Mouse (Mus musculus): ENCODE measurements around the gene Olfr262. TPM values are rescaled to one million over a fixed set of nuclear protein-coding genes. Genes with fewer than 3 reads are reported as not detected.

The Olfr262 gene
- polyA plus RNA-seq (2014; fragmentation: Illumina TruSeq; extraction: RNeasy Lipid Tissue Mini Kit (QIAGEN cat#74804); ENCODE audit: low read depth, low replicate concordance): not detected

DNA sequence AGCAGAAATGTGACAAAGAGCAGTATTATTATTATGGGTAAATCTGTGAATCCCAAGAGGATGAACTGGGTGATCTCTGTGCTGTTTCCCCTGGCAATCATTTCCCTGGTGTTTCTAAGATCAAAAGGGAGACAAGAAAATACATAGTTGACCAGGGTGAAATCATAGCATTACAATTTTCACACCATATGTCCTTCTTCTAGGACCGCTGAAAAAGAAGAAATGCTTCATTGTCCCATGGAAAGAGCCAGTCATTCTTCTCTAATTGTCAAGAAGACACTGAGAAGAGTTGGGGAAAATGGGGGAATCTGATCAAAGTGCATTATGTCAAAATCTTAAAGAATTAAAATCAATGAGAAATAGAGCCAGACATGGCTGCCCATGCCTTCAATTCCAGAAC, at the start of gene Olfr262:
Olfr262 (minus strand) TSS at position 101 of the 400 bp plus-strand sequence.

DNA sequence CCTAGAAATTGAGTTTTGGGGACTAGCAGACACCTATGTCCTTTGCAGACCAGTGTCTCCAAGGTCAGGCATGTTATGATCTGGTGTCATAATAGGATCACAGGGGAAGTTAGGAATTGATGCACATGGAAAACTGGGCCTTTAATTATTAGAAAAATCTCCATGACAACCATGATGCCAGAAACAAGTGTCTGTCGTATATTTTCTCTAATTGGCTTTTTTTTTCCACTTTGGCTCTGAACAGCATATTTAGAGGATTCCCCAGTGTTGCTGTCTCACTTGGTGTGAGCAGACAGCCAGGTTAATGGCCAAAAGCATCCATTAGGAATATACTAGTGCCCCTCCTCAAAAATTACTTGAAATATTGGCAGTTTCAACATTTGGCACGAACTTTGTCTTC, 38.1 kb upstream of the Olfr262 start, which contains the start of gene Olfr1434:
Olfr1434 (plus strand) TSS at position 301 of the 400 bp plus-strand sequence.

GRCm38 (mm10) chr19:12260732-12261131, 19.3 kb upstream of the Olfr262 start, which contains the start of gene Olfr235:
TSS of gene Olfr235 (plus strand) at chr19:12261032.

GRCm38 (mm10) chr19:12232496-12232895, 9.0 kb downstream of the Olfr262 start, which contains the start of gene Olfr1432:
TSS of gene Olfr1432 (minus strand) at chr19:12232596.

GRCm38 (mm10) chr19:12200334-12200733, 41.1 kb downstream of the Olfr262 start, which contains the start of gene Olfr1431:
TSS of gene Olfr1431 (plus strand) at chr19:12200634.

Other genes starting within 250 kb of the Olfr262 start
- not detected for gene Olfr1423, start 200.3 kb downstream of the Olfr262 start, polyA plus RNA-seq (2014; fragmentation: Illumina TruSeq; extraction: RNeasy Lipid Tissue Mini Kit (QIAGEN cat#74804); ENCODE audit: low read depth, low replicate concordance)
- not detected for gene Olfr1424, start 179.0 kb downstream of the Olfr262 start, polyA plus RNA-seq (2014; fragmentation: Illumina TruSeq; extraction: RNeasy Lipid Tissue Mini Kit (QIAGEN cat#74804); ENCODE audit: low read depth, low replicate concordance)
- gene Olfr1425, start 163.9 kb downstream of the Olfr262 start, polyA plus RNA-seq (2014; fragmentation: Illumina TruSeq; extraction: RNeasy Lipid Tissue Mini Kit (QIAGEN cat#74804); ENCODE audit: low read depth, low replicate concordance): not detected
- gene Olfr1426, start 149.6 kb downstream of the Olfr262 start, polyA plus RNA-seq (2014; fragmentation: Illumina TruSeq; extraction: RNeasy Lipid Tissue Mini Kit (QIAGEN cat#74804); ENCODE audit: low read depth, low replicate concordance): not detected
- not detected for gene Olfr1427, start 138.3 kb downstream of the Olfr262 start, polyA plus RNA-seq (2014; fragmentation: Illumina TruSeq; extraction: RNeasy Lipid Tissue Mini Kit (QIAGEN cat#74804); ENCODE audit: low read depth, low replicate concordance)
- not detected for gene Olfr1428, start 125.8 kb downstream of the Olfr262 start, polyA plus RNA-seq (2014; fragmentation: Illumina TruSeq; extraction: RNeasy Lipid Tissue Mini Kit (QIAGEN cat#74804); ENCODE audit: low read depth, low replicate concordance)
- not detected for gene Olfr76, start 118.5 kb downstream of the Olfr262 start, polyA plus RNA-seq (2014; fragmentation: Illumina TruSeq; extraction: RNeasy Lipid Tissue Mini Kit (QIAGEN cat#74804); ENCODE audit: low read depth, low replicate concordance)
- gene Olfr1555-ps1, start 71.5 kb downstream of the Olfr262 start, polyA plus RNA-seq (2014; fragmentation: Illumina TruSeq; extraction: RNeasy Lipid Tissue Mini Kit (QIAGEN cat#74804); ENCODE audit: low read depth, low replicate concordance): not detected
- not detected for gene Olfr1431, start 41.0 kb downstream of the Olfr262 start, polyA plus RNA-seq (2014; fragmentation: Illumina TruSeq; extraction: RNeasy Lipid Tissue Mini Kit (QIAGEN cat#74804); ENCODE audit: low read depth, low replicate concordance)
- not detected for gene Olfr1432, start 9.1 kb downstream of the Olfr262 start, polyA plus RNA-seq (2014; fragmentation: Illumina TruSeq; extraction: RNeasy Lipid Tissue Mini Kit (QIAGEN cat#74804); ENCODE audit: low read depth, low replicate concordance)
- not detected for gene Olfr235, start 19.4 kb upstream of the Olfr262 start, polyA plus RNA-seq (2014; fragmentation: Illumina TruSeq; extraction: RNeasy Lipid Tissue Mini Kit (QIAGEN cat#74804); ENCODE audit: low read depth, low replicate concordance)
- gene Olfr1434, start 38.2 kb upstream of the Olfr262 start, polyA plus RNA-seq (2014; fragmentation: Illumina TruSeq; extraction: RNeasy Lipid Tissue Mini Kit (QIAGEN cat#74804); ENCODE audit: low read depth, low replicate concordance): not detected
- gene Olfr1436, start 57.5 kb upstream of the Olfr262 start, polyA plus RNA-seq (2014; fragmentation: Illumina TruSeq; extraction: RNeasy Lipid Tissue Mini Kit (QIAGEN cat#74804); ENCODE audit: low read depth, low replicate concordance): not detected
- not detected for gene Olfr1437, start 83.4 kb upstream of the Olfr262 start, polyA plus RNA-seq (2014; fragmentation: Illumina TruSeq; extraction: RNeasy Lipid Tissue Mini Kit (QIAGEN cat#74804); ENCODE audit: low read depth, low replicate concordance)
- not detected for gene Olfr1438-ps1, start 94.3 kb upstream of the Olfr262 start, polyA plus RNA-seq (2014; fragmentation: Illumina TruSeq; extraction: RNeasy Lipid Tissue Mini Kit (QIAGEN cat#74804); ENCODE audit: low read depth, low replicate concordance)
- gene Olfr1440, start 145.6 kb upstream of the Olfr262 start, polyA plus RNA-seq (2014; fragmentation: Illumina TruSeq; extraction: RNeasy Lipid Tissue Mini Kit (QIAGEN cat#74804); ENCODE audit: low read depth, low replicate concordance): not detected
- gene Olfr1441, start 175.8 kb upstream of the Olfr262 start, polyA plus RNA-seq (2014; fragmentation: Illumina TruSeq; extraction: RNeasy Lipid Tissue Mini Kit (QIAGEN cat#74804); ENCODE audit: low read depth, low replicate concordance): not detected
- gene Pfpl, start 186.2 kb upstream of the Olfr262 start, polyA plus RNA-seq (2014; fragmentation: Illumina TruSeq; extraction: RNeasy Lipid Tissue Mini Kit (QIAGEN cat#74804); ENCODE audit: low read depth, low replicate concordance): not detected
- gene Mpeg1, start 219.1 kb upstream of the Olfr262 start, polyA plus RNA-seq (2014; fragmentation: Illumina TruSeq; extraction: RNeasy Lipid Tissue Mini Kit (QIAGEN cat#74804); ENCODE audit: low read depth, low replicate concordance): 77.7 TPM